Mouse (Mus musculus): ENCODE data around the gene Ctsk.

The Ctsk gene

DNA sequence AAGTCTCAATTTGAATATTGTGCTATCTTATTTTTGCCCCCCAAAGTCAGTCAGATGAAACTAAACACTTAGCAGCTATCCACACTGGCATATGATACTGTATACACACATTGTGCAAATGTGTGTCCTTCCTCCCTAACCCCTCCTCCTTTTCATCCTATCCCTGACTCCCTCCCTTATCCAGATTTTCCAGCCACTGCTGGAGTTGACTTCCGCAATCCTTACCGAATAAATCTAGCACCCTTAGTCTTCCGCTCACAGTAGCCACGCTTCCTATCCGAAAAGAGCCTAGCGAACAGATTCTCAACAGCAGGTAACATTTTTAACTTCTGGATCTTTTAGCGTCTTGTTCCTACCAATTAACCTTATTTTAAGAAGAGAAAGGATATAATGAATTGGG, at the start of gene Ctsk:
Gene Ctsk, plus strand, starts transcription at position 233 of the 400 bp plus-strand sequence.
- peak; percentile 46 for DNase-seq (ENCODE audit: low read depth)

DNA sequence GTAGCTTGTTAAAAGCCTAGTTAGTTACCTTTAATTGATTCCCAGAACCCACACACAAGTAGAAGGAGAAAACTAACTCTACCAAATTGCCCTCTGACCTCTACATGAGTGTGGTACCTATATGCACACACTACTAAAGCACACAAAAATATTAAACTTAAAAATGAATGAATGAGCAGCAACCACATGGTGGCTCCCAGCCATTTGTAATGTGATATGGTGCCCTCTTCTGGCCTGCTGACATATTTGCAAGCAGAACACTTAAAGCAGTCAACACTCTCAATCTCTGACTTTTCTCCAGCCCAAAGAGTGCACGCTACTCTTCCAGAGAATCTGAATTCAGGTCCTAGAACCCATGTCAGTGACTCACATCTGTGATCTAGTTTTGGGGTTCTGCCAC, 48.6 kb upstream of the Ctsk start:
- DNase-seq (ENCODE audit: low read depth), result no peak

DNA sequence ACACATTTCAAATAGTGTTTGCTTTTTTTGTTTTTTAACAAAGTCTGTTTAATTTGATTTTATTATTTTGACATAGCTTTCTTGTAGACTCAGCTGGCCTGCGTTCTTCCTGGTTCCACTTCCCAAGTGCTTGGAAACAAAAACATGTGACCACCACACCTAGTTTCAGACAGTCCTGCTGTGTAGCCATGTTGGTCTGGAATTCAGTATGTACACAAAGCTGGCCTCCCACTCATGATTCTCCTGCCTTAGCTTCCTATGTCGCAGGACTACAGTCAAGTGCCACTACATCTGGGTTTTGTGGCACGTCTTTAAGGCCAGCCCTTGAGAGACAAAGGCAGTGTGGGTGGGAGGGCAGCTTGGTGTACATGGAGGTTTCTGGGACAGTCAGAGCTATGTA, 48.1 kb upstream of the Ctsk start:
- DNase-seq (ENCODE audit: low read depth), result no peak

DNA sequence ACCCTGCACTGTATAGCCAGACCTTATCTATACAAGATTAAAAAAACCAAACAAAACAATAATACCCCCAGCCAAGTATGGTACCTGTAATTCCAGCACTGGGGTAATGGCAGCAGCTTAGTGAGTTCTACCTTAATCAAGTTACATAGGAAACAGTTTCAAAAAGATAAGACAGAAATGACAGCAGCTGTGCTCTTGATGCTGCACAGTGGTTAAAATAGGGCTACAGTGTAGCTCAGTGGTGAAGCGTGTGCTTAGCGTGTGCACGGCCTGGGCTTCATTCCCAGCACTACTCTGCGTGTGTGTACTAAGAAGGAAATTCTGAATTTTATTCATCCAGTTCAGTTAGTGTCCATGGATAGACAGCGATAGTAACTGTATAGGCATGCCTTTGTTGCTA, 42.7 kb upstream of the Ctsk start:
- no peak for DNase-seq (ENCODE audit: low read depth)

DNA sequence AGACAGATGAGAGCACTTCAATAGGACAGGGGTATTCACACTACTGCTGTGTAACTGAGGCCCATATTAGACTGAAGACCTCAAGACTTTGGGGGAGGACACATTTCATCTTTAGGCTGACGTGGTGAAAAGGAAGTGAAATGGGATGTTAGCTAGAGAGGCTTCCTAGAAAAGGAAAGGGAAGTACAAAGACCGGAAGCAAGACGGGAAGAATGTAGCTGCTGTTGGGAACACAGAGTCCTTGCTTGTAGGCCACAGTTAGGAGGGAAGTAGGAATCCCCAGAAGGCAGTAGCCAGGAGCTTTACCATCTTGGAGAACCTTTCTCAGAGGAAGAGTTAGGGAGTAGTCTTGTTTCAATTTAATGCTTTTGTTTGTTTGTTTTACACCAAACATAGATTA, 41.3 kb upstream of the Ctsk start:
- DNase-seq (ENCODE audit: low read depth), result no peak

DNA sequence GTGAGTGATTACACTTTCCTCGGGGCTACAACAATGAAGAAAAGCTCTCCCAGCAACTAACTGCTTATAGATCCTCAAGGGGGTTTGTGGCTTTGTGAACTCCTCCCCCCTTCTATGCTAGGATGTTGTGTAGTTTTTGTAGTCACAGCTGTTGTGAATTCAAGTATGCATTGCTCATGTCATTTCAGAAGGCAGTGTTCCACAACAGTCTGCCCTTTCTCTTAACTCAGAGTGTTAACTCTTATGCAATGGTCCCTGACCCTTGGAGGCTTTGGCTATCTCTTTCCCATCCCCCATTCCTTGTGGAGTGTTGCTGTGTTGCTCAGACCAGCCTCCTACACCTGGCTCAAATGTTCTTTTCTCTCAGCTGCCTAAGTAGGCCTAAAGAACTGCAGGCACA, 39.7 kb upstream of the Ctsk start:
- DNase-seq (ENCODE audit: low read depth), result no peak

DNA sequence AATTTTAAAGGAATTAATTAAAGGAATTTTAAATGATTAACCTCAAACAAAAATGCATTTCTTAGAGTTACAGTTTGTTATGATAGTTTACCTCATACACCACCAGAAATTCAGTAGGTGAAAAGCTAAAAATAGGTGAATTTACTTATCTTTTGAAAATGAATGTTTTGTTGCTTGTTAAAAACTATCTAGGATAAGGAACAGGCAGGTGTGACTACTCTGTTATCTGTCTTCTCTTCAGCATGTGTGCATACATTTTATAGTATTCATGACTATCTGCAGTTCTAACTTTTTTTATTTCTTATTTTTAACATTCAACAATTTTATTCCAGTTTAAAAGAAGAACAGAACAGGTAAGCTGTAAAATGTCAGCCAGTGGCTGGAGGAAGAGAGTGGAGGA, 35.2 kb upstream of the Ctsk start:
- DNase-seq (ENCODE audit: low read depth), result no peak

DNA sequence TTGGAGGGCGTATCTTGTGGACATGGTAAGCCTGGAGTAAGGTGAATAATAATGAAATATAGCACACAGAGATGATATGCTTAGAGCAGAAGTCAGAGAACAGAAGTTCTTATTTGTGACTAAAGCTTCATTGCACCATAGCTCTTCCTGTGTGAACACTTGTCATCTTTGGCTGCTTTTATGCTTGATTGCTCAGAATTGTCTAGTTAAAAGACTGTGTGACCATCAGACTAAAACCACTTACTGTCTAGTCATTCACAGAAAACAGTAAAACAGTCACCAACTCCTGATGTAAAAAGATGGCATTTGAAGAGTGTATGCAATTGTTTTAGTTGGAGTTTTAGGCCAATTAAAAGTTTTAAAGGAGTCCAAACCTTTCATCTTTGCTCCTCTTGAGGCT, 20.1 kb upstream of the Ctsk start:
- DNase-seq (ENCODE audit: low read depth), result no peak

DNA sequence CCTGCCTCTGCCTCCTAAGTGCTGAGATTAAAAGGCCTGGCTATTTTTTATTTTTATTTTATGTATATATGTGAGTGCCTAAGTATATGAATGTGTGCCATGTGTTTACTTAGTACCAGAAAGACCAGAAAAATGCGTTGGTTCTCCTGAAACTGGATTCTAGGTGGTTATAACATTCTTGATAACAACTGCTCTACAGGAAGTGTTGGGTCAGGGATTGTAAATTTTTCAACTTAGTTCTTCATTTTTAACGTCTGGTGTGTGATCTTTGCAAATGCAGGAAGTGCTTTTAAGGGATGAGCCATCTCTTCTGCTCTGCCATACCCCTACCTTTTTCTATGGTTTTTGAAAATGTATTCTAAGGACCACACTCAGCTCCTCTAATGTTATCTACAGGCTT, 12.6 kb upstream of the Ctsk start:
- no peak for DNase-seq (ENCODE audit: low read depth)

DNA sequence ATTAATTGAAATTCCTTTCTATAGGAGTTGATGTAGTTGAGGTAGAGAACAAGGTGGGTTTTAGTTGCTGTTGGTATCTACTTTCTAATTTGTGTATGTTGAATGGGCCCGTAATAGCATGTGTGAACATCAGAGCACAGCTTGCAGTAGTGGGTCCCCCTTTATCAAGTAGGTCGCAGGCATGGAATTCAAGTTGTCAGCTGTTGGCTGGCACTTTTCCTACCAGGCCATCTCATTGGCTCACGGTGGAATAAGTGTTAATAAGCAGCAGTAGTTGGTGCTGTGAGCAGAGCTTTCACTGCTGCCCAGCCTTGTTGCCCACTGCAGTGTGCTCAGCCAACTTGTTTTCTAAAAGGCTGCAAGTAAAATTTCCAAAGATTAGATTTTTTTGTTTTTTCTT, 10.4 kb upstream of the Ctsk start:
- DNase-seq (ENCODE audit: low read depth), result no peak

DNA sequence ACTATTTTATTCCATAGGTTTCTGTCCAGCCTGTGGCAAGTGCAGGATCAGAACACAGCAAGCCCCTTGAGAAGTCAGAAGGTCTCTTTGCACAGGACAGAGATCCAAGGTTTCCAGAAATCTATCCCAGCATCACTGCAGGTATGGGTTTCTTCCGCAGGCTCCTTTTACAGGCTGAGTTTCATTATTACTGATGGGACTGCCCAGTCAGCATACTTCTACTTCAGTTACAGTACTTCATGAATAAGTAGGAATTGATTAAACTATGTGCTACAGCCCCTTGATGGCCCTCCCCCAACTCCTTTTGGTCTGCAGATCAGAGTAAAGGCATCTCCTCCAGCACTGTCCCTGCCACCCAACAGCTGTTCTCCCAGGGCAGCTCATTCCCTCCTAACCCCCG, 8.8 kb upstream of the Ctsk start:
- no peak for DNase-seq (ENCODE audit: low read depth)

DNA sequence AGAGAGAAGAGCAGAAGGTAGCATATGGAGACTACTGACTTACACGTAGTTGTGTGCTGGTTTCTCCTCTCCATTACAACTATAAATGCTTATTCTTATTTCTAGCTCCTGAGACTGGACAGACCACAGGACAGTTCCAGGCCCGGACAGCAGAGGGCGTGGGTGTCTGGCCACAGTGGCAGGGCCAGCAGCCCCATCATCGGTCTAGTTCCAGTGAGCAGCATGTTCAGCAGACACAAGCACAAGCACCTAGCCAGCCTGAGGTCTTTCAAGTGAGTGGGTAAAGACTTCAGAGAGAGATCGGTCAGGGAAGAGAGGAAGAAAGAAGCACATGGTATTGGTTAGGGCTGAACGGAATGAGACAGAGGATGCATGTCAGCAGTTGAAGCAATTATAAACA, 4.7 kb upstream of the Ctsk start:
- peak; percentile 38 for DNase-seq (ENCODE audit: low read depth)

DNA sequence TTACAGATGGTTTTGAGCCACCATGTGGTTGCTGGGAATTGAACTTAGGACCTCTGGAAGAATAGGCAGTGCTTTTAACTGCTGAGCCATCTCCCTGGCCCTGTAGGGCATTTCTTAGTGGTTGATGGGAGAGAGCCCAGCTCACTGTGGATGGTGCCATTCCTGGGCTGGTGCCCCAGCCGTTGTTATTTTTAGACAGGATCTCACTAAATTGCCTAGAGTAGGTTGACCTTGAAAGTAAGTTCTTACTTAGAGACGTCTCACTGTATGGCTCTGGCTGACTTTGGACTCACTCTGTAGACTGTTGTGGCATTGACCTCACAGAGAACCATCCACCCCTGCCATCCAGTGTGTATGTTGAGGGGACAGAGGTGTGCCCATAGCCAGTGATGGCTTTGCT, 827 bp upstream of the Ctsk start:
- peak; percentile 20 for DNase-seq (ENCODE audit: low read depth)

DNA sequence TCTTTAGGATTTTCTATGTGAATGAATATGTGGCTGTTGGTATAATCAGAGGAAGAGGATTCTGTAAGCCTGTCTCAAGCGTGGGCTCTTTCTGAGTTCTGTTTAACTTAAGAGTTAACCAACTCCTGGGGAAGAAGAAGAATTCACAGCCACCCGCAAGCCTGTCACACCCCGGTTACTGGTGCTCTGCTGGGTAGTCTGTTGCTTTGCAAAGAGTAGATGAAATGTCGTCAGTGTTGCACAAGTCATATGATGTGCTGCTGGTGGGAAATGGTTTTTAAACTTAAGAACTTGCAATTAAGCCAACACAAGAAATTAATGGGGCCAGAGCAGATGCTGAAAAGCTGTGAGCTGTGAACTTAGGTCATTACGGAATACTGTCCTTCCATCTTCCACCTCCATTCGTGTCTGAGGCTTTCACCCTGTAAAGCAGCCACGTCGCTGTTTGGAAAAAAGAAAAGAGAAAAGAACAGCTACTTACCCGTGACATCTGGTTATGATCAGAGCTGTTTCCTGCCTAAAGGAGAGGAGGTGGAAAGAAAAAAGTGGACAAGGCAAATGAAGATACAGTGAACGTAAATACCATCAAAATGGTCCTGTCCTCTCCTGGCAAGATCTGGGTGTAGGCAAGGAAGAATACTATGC, 562 bp downstream of the Ctsk start:
- peak; percentile 55 for DNase-seq (ENCODE audit: low read depth)

DNA sequence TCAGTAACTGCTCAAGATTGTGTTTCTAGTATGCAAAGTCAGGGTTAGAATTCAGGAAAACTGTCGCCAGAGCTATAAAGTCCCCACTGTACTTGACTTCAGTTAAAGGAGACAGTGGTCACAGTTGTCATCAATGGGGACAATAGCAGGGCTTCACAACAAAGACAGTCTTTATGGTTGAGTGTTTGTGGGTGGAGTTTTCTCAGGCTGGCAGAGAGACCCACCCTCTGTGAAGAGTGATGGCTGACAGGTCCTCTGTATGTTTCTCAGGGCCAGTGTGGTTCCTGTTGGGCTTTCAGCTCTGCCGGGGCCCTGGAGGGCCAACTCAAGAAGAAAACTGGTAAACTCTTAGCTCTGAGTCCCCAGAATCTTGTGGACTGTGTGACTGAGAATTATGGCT, 3.3 kb downstream of the Ctsk start:
- DNase-seq (ENCODE audit: low read depth), result no peak

DNA sequence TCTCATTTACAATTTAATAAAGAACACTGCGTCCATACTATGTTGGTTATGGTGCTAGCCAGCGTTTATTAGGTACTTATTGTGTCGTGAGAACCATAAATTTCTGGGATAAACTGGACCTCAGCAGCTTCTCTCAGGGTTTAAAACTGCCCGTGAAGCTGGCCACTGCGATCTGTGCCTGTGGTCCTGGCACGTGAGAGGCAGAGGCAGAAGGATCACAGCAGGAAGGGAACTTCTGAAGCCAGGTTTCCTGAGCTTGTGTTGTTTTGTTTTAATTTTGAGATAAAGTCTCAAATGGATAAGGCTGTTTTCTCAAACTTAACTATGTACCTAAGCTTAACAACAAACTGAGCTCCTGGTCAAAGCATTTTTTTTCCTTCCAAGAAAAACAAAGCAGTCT, 10.3 kb downstream of the Ctsk start:
- no peak for DNase-seq (ENCODE audit: low read depth)

DNA sequence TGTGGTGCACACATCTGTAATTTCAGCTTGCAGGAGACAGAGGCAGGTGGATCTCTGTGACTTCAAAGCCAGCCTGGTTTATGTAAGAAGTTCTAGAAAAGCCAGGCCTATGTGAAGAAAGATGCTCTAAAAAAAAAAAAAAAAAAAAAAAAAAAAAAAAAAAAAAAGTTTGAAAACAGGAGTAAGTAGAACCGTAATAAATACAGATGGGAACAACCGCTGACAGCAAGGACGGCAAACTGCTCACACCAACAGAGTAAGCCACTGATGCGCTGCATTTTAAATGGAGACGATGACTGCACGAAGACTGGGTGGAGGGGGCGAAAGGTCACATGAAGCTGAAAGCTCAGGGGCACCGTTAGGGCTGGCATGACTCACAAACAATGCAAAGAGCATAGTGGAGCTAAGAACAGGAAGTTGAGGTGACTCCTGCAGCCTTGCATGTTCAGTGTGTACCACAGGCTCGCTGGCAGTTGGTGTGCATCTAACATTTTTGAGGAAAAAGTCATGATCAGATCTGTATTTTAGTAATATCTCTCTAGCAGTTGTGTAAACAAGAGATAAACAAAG, 12.6 kb downstream of the Ctsk start:
- no peak for DNase-seq (ENCODE audit: low read depth)

DNA sequence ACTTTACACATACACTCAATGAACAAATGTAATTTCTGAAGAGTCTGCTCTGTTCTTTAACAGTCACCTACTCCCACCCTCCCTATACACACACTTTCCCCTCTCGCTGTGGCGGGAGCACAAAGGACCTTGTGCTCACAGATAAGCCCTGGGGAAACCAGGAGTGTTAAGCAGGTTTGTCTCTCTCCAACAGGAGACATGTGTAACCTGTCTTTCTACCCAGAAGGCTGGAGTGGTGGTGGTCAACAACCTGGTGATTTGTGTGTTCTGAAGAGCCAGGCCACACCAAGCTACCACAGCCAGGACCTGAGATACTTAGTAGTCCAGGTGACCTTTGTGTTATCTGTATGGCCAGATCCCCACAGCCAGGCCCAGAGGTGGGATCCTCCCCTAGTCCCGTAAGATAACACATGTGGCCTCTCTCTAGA, 17.6 kb downstream of the Ctsk start:
- DNase-seq (ENCODE audit: low read depth), result no peak

DNA sequence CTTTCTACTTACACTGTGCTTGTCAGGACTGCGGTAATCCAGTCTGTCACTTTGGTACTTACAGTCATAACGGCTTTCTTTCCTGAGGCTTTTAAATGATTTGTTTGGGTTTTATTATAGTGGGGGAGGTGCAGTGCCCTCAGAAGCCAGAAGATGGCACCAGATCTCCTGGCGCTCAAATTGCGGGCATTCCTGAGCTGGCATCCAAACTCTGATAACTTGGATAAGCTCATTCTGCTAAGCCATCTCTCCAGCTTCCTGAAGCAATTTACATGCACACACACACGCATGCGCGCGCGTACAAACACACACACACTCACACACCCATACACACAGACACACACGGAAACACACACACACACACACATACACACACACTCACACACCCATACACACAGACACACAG, 18.4 kb downstream of the Ctsk start:
- DNase-seq (ENCODE audit: low read depth), result peak; percentile 52

DNA sequence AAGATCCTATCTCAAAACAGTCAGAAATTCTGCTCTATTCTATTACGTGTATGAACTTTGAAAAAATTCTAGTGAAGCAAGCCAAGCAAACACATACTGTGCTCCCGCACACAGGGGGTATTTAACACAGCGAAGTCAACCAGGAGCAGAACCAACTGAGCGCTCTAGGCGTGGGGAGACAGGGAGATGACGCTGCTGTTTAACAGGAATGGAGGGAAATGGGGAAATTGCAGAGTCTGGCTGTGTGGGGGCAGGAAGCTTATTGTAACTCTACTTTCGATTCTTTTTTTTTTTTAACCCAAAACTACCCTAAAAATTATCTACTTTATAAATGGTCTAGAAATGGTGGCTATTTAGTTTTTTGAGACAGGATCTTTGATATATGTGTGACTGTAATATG, 19.8 kb downstream of the Ctsk start:
- DNase-seq (ENCODE audit: low read depth), result no peak

DNA sequence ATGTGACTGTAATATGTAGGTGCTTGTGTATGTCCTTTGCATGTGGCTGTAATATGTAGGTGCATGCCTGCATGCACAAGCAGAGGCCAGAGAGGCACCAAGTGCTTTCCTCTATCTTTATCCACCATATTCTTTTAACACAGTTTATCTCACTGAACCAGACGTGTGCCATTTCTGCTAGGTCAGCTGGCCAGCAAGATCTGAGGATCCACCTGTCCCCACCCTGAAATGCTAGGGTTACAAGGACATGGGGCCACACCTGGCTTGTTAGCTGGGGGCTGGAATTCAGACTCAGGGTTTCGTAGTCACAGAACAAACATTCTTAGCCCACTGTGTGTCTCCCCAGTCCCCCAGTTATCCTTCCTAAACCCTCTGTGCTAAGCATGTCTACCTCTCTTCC, 20.3 kb downstream of the Ctsk start:
- no peak for DNase-seq (ENCODE audit: low read depth)

DNA sequence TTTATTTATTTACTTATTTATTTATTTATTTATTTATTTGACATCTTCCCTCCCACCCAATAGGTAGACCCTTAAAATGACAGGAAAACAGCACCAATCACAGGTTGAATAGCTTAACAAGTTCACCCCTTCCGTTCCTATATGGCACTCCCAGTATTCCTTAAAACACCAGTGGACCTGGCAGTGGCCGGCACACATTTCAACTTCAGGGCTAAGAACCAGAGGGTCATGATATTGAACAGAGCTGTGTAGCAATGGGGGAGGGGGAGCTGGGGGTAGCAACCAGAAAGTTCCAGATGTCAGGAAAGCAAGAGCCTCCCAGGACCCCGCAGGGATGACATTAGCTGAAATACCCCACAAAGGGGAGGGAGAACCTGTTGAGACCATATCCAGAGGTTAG, 21.0 kb downstream of the Ctsk start:
- DNase-seq (ENCODE audit: low read depth), result no peak

DNA sequence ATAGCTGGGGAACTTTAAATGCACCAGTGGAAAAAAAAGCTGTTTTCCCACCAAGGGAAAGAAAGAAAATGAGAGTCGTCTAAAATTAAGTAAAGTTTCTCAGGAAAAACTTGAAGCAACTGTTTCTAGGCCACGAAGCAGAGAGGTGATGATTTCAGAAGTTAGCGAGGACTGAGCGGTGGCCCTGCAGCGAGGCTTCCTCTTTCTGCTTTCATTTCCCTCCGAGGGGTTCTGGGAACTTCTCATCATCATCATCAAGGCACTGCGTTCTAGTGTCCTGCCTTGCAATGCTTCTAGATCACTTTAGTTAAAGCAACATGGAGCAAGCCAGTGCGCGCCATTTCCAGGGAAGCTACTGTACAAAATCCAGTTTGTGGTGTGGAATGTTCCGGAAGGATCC, 22.1 kb downstream of the Ctsk start:
- no peak for DNase-seq (ENCODE audit: low read depth)

DNA sequence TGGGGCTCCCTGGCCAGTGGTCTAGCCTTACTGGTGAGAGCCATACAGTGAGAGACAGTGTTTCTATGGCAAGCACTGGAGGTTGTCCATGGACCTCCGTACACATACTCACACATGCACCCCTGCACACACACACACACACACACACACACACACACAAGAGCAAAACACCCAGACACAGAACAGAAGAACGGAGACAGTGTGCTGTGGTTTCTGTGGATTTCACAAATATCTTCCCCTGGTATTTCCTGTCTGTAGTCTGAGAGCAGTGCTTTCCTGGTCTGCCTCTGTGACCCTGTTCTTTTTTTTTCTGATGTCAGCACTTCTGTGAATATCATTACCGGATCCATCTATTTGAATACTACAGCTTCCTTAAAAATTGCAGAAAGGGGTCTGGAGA, 24.6 kb downstream of the Ctsk start:
- DNase-seq (ENCODE audit: low read depth), result peak; percentile 22

DNA sequence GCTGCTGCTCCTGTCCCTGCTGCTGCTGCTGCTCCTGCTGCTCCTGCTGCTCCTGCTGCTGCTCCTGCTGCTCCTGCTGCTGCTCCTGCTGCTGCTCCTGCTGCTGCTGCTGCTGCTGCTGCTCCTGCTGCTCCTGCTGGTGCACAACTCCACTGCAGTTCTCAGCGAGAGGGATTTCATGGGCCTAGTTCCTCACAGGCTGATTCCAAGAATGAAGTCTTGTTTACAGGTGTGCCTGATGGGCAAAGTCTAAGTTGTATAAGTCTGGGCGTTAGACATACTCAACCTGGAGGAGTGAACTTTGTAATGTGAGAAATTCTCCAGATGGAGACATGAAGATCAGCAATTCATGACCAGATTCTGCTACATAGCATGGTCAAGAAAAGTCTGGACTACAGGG, 25.6 kb downstream of the Ctsk start:
- no peak for DNase-seq (ENCODE audit: low read depth)

All from fibroblast of lung, adult 2 months (primary cell).